Mouse (Mus musculus) embryo, embryonic 10.5 days (tissue): ENCODE measurements around the gene Safb.

Source experiments
- DNase-seq: peaks from one replicate; pipeline ENCODE4 v3.0.0-alpha.2; 2015; ENCODE audit warnings: low spot score

Safb gene

DNA sequence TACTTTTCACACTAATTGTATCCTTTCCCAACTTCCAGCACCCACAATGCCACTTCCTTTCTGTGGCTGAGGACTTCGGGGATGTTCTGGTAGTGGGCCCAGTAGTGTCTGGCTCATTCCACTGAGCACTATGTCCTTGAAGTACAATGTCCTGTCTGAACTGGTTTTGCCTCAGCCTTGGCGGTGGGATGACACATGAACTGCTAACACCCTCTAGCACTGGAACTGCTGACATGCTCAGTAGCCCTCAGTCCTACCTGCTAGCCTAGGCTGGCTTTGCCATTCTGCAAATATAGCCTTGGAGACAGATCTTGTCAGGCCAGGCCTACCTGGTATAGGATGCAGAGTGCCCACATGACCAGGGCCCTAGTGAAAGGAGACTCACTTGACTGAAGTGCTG is 22.8 kb upstream of the Safb start:
- no peak for DNase-seq

DNA sequence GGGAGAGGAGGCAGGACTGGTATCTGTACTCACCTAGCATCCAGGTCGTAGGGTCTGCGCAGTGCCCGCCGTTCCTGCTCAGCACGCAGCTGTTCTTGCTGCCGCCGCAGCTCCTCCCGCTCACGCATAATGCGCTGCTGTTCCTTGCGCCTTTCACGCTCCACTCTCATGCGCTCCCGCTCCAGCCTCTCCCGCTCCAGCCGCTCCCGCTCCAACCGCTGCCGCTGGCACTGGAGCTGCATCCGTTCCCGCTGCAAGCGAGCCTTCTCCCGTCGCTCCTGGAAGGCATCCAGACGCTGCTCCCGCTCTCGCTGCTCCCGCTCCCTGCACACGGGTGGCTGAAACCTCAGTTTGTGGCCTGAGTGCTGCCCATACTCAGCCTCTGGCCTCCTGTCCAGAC is 18.3 kb upstream of the Safb start:
- no peak for DNase-seq

DNA sequence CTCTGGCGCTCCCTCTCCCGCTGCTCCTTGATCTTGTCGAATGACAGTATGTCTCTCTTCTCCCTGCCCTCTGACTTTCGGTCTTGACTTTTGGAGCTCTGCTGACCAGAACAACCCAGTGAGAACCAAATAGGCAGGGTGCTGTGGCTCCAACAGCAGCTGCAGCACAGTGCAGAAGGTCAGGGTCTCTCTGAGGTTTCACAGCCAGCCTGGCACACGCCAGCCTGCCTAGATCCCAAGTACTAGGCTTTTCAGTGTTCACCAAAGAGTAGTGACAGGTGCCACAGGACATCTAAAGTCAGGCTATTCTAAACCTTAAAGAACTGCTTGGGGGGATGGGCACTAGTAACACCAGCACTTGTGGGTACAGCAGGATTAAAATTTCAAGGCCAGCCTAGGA is 17.7 kb upstream of the Safb start:
- DNase-seq: no peak

DNA sequence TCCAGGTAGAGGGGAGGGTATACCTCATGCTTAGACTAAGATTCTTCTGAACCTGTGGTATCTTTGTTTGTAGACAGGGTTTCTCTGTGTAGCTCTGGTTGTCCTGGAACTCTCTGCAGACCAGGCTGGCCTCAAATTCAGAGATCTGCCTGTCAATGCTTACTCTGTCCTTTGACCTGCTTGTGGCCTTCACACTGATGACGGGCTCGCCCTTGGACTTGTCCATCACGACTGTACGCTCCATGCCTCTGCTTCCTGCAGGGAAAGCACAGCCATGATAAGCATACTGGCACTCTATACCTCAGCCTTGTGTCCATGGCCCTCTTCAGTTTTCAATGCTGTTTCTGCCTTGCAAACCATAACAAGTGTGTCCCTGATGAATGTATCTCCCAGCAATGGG is 17.3 kb upstream of the Safb start:
- no peak for DNase-seq

DNA sequence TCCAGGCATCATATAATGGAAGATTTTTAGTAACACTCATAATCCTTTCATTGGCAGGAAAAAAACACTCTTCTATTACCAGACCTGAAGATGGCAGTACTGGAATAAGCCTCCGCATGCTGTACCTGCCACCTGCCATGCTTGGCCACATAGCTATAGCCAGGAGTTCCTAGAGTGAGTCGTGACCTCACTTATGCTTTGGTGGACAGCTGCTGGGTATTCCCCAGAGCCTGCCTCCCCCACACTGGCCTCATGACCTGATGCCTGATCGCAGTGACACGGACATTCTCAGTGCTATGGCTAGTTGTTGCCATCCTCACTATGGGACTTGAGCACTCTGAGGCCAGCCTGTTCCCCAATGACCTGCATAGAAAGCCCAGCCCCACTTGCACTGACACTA is 14.3 kb upstream of the Safb start:
- no peak for DNase-seq

DNA sequence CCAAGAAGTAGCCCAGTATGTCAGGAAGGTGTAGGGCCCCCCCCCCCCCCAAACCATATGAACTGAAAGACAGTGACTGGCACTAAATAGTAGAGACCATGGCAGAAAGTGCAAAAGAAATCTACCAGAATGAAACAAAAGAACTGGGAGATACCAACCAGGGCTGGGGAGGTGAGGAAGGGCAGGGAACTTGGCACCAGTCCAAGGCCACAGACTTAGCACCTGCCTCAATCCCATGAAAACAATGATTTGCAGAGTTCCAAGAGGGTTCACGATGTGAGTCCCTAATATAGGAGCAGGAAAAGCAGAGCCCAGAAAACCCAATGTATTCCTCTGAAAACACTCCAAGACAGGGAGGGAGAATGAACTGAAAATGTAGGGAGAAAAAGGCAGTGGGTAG is 12.5 kb upstream of the Safb start:
- no peak for DNase-seq

DNA sequence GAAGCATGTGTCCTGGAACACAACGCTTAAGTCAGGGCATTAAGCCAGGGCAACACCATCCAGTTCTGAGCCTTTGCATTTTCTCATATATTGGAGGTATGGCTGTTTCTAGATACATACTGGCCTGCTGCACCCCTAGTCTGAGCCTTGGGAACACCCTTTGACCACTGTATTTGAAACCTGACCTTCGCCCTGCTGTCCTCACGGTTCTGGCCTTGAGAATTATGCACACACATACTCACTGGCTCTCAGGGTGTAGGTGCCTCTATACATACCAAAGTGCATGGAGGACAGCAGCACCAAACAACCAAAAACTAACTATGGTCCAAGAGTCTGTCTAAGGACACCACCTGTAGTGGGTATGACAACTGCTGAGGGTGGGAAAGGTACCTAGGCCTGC is 11.7 kb upstream of the Safb start:
- DNase-seq: no peak

DNA sequence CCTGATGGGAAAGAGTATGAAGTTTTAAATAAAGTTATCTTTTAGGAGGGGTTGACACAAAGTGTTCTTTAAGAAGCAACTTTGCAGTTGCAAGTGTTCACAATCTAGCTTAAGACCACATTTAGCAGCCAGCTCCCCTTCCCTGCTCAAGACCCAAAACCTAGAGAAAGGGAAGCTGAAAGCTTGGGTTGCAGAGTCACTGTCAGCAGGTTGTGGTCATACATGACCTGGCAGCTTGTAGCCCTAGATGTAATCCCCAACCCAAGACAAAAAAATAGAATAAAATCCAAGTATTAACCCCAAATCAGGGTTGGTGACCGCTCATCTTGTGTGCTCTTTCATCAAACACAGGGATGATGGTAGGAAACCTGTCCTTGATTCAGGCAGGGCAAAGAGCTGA is 1.6 kb upstream of the Safb start:
- no peak for DNase-seq

DNA sequence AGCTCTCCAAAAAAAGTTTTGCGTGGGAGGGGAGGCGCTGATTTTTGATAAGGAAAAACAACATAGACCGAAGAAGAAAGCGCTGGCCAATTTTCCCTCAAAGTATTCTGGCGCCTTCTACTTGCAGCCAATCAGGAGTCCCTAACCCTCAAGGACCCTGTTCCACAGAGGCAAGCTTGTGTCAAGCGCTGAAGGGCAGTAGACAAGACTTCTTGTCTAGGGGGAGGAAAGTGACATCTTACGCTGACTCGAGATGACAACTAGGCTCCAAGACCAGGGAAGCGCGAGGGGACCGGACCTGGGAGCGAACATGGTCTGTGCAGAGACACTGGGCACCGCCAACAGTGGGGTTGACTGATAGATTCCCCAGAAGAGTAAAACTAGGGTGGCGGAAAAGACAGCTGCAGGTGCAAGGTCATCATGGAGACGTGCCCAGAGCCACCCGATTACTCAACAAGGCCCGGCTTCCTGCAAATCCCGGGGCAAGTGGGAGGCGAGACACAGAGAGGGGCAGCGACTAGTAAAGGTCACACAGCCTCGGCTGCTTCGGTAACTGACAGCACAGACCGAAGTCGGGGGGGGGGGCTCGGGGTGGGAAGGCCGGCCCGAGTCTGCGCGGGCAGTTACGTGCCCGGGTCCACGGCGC is 891 bp upstream of the Safb start:
- DNase-seq: peak; percentile 55

DNA sequence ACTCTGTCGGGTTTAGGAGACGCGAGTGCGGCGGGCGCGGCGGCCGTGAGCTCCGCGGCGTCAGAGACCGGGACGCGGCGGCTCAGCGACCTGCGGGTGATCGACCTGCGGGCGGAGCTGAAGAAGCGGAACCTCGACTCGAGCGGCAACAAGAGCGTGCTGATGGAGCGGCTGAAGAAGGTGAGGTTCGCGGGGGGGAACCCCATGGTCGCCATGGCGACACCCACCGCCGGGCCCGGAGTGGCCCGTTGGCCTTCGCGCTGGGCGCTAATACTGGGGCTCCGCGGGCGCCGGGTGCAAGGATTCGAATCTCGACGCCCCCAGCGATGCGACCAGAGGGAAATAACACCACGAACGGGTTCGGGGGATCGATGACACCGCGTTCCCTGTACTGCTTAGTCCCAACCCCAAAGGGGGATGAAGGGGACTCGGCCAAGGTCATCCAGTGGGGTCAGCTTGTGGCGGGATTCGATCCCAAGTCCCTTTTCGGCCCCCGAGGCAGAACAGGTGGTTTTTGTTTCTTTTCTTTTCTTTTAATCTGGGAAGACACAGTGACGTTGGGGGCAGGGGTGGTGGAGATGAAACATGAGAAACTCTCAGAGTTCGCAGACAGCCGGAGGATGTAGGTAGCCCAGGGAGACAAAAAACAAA is 671 bp downstream of the Safb start:
- peak; percentile 52 for DNase-seq

DNA sequence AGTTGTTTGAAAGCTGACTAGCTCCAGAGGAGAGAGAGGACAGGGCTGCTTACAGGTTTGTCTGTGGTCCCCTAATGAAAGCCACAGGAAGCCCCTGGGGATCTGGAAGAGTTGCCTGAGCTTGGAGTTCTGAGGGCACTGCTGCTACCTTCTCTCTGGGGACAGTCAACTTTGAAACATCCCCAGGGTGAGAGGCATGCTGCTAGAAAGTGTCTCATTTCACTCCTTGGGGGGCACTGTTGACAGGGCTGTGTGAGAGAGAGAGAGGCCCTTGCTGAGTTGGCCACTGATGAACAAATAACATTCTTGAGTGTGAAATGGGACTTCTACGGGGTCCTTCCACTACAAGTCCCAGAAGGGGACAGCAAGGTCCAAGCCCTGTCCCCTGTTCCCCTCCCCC is 3.1 kb downstream of the Safb start:
- no peak for DNase-seq

DNA sequence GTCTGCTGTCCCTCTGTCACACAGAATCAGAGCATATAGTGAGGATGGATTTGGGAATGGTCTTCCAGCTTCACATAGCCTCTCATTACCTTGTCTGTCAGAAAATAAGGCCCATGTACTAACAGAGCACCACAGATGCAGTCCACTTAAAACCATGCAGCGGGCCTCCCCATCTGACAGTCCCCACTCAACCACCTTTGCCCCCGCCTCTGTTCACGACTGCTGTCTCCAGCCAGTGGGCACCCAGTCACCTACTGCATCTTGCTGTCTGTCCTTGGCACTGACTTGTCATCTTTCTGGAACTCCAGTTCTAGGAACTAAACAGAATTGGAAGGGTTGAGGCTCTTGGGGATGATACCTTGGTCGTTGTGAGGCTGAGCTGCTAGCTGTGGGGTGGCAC is 4.3 kb downstream of the Safb start:
- no peak for DNase-seq

DNA sequence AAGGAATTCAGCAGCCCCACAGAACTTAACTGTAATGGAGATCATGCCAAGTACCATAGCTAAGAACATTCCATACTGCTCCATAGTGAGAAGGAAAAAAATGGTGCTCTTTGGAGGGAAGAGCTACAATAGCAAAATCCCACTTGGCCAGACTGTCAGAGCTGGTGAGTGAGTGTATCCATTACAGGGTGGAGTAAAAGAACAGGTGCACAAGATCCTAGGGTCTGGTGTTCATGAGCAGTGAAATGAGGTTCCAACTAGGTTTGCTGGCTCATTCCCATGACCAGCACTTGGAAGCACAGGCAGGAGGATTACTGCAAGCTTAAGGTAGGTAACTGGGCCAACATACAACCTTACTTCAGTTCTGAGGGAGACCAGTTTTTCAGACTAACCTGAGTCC is 7.9 kb downstream of the Safb start:
- DNase-seq: no peak

DNA sequence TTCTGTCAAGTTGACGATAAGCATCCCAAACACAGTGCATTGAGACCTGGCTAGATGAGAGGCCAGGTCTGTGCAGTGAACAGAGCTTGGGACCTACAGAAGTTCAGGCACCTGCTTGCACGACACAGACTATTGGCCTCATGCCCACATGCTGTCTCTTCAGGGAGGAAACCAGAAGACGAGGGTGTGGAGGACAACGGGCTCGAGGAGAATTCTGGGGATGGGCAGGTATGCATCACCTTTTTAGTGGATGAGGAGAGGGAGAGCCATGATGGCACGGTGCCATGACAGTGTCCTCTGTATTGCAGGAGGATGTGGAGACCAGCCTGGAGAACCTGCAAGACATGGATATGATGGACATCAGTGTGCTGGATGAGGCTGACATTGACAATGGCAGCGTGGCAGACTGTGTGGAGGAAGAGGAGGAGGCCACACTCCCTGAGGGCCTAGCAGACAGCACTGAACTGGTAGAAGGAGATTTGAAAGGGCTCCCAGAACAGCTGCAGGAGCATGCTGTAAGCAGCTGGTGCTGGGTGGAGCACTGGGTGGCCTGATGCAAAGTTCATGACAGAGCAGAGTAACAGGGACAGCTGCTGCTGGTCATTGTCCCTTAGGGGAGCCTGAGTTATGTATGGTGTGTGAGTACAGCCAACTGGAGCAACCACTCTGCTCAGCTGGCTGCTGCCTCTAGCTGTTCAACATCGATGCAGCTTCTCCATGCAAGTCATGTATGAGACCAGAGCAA is 9.1 kb downstream of the Safb start:
- DNase-seq: no peak

DNA sequence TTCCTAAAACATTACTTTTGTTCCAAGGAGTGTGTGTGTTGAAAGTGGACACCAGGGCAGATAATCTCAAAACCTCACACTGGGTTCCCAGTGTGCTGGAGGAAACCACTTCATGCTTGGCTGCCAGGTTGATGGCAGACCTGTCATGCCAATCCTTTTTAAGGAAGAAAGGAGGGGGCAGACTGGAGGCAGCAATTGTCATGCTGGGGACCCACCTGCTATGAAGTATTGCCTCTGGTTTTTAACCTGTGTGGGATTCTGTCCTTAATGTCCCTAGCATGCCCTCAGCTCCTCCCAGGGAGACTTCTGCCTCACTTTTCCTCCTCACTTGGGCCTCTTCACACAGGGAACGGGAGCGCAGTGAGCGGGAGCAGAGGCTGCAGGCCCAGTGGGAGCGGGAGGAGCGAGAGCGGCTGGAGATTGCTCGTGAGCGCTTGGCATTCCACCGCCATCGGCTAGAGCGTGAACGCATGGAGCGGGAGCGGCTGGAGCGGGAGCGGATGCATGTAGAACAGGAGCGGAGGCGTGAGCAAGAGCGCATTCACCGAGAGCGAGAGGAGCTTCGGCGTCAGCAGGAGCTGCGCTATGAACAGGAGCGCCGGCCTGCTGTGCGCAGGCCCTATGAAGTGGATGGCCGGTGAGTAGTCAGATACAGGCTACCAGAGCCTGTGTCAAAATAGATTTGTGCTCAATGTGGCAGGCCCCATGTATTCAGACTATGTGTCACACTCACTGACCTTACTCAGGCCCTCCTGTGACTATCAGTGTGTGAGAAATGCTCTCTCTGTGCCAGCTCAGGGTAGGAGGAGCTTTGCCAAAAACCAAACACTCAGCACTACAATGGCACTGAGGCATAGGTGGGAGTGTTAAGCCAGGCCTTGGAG is 18.8 kb downstream of the Safb start:
- DNase-seq: no peak

DNA sequence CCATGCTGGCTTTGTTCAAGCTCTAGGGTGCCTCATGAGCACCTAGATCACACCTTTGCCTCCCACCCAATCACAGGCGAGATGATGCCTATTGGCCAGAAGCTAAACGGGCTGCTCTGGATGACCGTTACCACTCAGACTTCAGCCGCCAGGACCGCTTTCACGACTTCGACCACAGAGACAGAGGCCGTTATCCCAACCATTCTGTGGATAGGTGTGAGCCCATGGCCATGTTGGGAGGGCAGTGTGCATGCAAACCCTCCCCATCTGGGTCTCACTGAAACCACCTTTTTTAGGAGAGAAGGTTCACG is 19.4 kb downstream of the Safb start:
- DNase-seq: no peak

DNA sequence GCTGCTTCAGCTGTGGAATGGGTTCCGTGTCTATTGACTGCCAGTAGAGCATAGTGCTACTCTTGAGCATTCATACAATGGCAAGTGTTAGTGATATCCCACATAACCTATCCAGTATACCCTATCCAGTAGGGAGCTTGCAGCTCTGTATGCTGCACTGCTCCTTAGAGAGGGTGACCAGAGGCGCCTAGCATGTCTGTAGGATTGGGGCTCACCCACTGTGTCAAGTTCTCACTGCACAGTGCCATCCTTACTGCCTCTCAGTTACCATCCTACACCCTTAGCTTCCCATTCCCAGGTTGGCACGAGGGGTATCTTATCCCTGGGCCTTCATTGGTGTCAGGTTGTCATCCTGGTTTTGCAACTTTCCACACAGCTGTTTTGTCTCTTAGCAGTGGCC is 19.8 kb downstream of the Safb start:
- no peak for DNase-seq

DNA sequence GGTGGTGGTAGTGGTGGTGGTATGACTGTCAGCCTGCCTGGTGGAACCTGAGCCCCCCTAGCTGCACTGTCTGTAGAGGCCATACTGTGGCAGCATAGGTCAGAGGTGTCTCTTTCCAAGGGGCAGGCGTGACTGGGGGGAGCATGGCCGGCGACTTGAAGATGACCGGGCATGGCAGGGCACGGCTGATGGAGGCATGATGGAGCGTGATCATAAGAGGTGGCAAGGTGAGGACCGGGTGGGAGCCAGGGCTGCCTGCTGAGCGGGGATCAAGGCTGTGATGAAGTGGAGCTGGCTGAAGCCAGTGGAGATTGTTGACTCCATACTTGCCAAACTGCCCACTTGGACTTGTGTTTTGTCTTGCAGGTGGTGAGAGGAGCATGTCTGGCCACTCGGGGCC is 20.8 kb downstream of the Safb start:
- DNase-seq: no peak

DNA sequence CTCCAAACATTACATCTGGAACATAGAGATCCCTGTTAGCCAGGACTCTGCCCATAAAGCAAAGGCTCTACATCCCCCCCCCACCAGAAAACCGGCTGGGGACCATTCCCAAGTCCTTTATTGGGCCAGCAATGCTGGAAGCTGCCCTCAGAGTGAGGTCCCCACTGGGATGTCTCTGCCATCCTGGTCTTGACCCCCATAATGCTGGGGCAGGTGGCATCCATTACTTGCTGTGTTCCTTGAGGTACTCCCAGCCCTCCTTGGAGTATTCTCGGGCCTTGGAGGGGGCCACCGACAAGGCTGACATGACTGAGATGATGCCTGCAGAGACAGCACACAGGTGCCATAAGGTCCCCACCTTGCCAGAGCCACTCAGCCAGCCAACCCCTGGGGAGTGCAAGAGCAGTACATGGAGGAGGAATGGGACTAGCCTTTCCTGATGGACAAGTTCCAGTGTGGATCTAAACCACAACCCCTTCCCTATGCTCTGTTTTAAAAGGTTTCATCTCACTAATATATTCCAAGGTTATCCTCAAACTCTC is 23.0 kb downstream of the Safb start:
- no peak for DNase-seq

DNA sequence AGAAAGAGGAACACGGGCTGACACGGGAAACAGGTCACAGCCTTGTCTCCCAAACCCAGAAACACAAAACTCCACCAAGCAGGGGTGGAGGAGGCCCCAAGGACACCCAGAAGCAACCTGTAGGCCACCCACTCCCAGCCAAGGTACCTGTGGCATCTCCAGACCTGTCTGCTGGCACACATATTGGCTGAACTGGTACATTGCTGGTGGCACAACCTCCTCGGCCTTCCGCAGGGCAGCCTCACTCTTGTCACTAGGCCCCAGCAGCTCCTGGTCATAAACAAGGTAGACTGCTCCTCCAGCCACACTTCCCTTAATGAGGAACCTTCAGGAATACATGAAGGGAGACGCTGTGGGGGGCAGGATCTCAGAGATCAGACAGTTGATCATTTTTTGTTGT is 24.1 kb downstream of the Safb start:
- DNase-seq: no peak

DNA sequence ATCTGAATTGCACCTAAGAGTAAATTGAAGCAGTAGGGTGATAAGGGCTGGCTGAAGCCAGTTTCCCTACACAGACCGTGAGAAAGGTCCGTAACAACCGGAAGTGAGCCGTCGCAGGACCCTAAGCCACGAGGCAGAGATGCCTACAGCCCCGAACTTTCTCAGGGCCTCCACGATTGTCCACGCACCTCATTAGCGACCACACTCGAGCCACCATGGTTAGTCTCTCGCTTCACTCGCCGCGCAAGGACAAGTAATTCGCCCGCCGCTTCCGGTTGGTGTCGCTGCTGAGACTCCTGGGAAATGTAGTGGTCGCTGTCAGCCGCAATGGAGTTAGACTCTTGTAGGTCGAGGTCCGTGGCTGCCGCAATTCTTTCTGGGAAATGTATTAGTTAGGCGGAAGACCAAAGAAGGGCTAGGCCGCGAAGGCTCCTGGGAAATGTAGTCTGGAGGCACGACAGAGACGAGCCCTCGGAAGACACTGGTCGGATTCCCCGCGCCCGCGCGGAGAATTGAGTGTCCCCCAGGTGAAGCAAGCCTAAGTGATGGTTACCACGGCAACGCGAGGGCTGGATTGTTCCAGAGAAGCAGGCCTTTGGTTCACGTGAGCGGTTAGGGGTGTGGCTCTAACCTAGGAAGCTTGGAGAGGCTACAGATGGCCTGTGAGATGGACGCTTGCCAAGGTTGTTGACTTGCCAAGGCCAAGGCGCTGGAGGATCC is 25.0 kb downstream of the Safb start, which contains the start of gene 2410015M20Rik:
Gene 2410015M20Rik (minus strand): TSS at position 320 of the 720 bp plus-strand sequence.
- DNase-seq: peak; percentile 99

DNA sequence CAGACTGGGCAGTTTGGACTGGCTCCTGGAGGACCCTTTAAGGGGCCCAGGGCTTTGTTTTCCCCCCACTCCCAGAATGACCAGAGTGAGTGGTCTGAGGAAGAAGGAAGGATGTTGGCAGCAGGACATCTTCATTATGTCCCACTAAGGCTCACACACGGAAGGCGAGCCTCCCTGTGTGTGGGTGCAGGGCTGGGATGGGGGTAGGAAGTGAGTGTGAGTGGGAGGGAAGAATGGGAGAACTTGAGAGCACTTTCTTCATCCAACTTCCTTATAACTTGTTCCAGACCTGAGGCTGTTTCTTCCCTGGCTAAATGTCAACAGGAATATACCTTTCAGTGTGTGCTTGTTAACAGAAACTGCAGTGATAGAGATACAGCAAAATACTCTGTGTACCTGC is 26.7 kb downstream of the Safb start:
- no peak for DNase-seq
